Mouse (Mus musculus) midbrain, postnatal 0 days (tissue): Measurements from ENCODE around the gene Hbq1a. TPM values are rescaled to one million over a fixed set of nuclear protein-coding genes. Genes with fewer than 3 reads are reported as not detected.
"Not testable (repeated sequence)": the region's sequence is repeated elsewhere in the genome, so short reads cannot be mapped to it uniquely, and the experiment has no call there.

Source experiments
- ATAC-seq: fragments of 200-750 bp; cut with Nextera tagmentation; 2 replicates; pipeline ENCODE4 v1.8.0; 2017; ENCODE audit warnings: moderate number of reproducible peaks, mild to moderate bottlenecking, moderate TSS enrichment, moderate library complexity; ENCODE audit not compliant: low FRiP score
- DNase-seq: peaks from one replicate; pipeline ENCODE4 v3.0.0-alpha.2; 2015; ENCODE audit warnings: low spot score
- H3K27ac ChIP-seq: fragments of 300-500 bp; sonication (generic); 2 replicates; pipeline ENCODE4 v1.5.1; 2014; ENCODE audit warnings: low read depth, mild to moderate bottlenecking, low read length, mixed read lengths
- H3K27me3 ChIP-seq: fragments of 300-500 bp; sonication (generic); 2 replicates; pipeline ENCODE4 v1.6.1; 2014; ENCODE audit warnings: low read length, control low read depth, mixed read lengths; ENCODE audit not compliant: insufficient read depth
- H3K36me3 ChIP-seq: fragments of 300-500 bp; sonication (generic); 2 replicates; pipeline ENCODE4 v1.6.1; 2014; ENCODE audit warnings: low read length, control low read depth, mixed read lengths; ENCODE audit not compliant: insufficient read depth
- H3K4me1 ChIP-seq: fragments of 300-500 bp; sonication (generic); 2 replicates; pipeline ENCODE4 v1.6.1; 2014; ENCODE audit warnings: mild to moderate bottlenecking, control low read depth, antibody characterized with exemption, low read length, mixed read lengths; ENCODE audit not compliant: insufficient read depth
- H3K4me2 ChIP-seq: fragments of 300-500 bp; sonication (generic); 2 replicates; pipeline ENCODE4 v1.6.1; 2014; ENCODE audit warnings: low read depth, mild to moderate bottlenecking, low read length, mixed read lengths; ENCODE audit not compliant: poor library complexity, severe bottlenecking
- H3K4me3 ChIP-seq: fragments of 300-500 bp; sonication (generic); 2 replicates; pipeline ENCODE4 v1.5.1; 2014; ENCODE audit warnings: low read depth, mild to moderate bottlenecking, low read length, moderate library complexity
- H3K9ac ChIP-seq: fragments of 300-500 bp; sonication (generic); replicated peaks from 2 replicates; pipeline ENCODE4 v1.6.1; 2014; ENCODE audit warnings: mild to moderate bottlenecking, low read length, moderate library complexity, mixed read lengths; ENCODE audit not compliant: poor library complexity, severe bottlenecking
- H3K9me3 ChIP-seq: fragments of 300-500 bp; sonication (generic); 2 replicates; pipeline ENCODE4 v1.6.1; 2016; ENCODE audit warnings: low read length, control low read depth
- CTCF ChIP-seq: IDR thresholded peaks from 2 replicates; pipeline ENCODE4 v1.5.1; 2016; ENCODE audit warnings: antibody characterized with exemption, mild to moderate bottlenecking
- WGBS: fragments of 180-500 bp; shearing (Covaris S2); extraction: QIAGEN DNeasy Blood & Tissue Kit; methylation state at CpG from one replicate; pipeline ENCODE4 v1.1.7; 2014; 5-methylcytosine and 5-hydroxymethylcytosine counted together
- polyA plus RNA-seq: library from polyadenylated mRNA; unstranded; fragments of >200 nt; fragmentation: Nextera tagmentation; extraction: Ambion mirVana; gene quantifications from 2 replicates; pipeline ENCODE4 v1.2.1, GENCODE M21; 2015
- total RNA-seq: library from RNA; depleted of rRNA; stranded (reverse); fragments of >200 nt; gene quantifications from 2 replicates; pipeline ENCODE4 v1.2.3, GENCODE M21; 2014; rRNA removed

The Hbq1a gene
- total RNA-seq (3.2 and 3.6 TPM in 2 replicates), polyA plus RNA-seq (2.7 and 2.8 TPM in 2 replicates)

DNA sequence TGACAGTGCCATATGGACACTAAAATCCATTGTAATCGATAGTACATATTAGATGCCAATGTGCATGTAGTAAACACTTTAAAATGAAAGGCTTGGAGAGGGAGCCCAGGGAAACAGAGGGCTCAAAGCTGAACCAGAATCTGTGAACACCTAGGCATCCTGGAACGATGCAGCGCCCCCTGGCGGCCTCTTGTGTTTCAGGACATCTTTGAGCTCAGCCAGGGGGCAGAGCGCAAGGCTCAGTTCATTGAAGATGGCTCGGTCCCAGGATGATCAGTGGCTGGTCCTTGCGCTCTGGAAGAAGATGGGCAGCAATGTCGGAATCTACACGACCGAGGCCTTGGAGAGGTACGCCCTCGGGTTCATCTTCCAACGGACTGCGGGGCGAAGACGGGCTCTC, at the start of gene Hbq1a:
TSS of gene Hbq1a (plus strand) at position 205 of the 400 bp plus-strand sequence.
- not testable (repeated sequence) for H3K36me3 ChIP-seq, H3K9me3 ChIP-seq, H3K27ac ChIP-seq, H3K4me1 ChIP-seq, H3K27me3 ChIP-seq, H3K9ac ChIP-seq
- ATAC-seq (peak; percentile 61; the same call in 1 of the 2 replicates), DNase-seq (peak; percentile 46)
- H3K4me3 ChIP-seq, result peak within 1 kb of the TSS; percentile 22
- peak; percentile 90 for TF ChIP-seq CTCF
- 11% methylated on average over 16 of the region's 16 CpGs for WGBS
- H3K4me2 ChIP-seq, result peak within 1 kb of the TSS; percentile 42; the same call in 1 of the 2 replicates

DNA sequence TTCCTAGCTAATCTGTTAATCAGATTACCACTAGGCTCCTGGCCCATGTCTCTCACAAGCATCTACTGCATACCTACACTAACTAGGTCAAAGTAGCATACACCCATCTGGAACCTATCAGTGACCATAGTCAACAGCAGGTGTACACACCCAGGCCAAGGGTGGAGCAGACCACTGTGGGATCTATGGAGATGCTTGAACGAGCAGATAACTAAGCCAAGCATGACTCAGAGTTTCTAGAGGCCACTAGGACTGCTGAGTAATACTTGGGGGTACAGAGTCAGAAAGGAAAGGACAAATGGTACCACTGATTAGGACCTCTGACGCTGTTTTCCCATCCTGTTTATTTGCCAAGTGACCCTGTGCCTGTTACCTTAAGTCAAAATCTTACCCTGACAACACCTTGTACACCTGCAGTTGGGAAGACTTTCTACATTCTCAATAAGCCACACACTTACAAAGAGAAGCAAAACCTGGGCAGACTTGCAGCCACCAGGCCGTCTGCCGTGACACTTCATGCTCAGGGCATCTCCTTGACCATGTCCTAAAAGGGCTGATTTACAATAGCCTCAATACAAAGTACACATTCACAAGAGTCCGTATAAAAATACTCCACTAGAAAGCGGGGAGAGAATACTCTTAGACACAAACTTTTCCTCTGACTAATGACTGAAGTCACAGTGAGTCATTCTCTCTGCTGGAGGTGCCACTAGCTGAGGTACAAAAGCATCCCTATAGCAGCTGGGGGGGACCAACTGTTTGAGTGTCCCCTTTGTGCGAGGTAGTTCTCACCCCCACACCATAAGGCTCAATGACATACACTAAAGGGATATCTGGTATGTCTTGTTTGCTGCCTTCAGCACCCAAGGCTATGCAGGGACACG, 48.7 kb upstream of the Hbq1a start:
- no peak overlapping the region for H3K27ac ChIP-seq
- no peak for TF ChIP-seq CTCF
- no peak overlapping the region for H3K4me3 ChIP-seq
- no peak for ATAC-seq
- no peaks in the 10 kb centered on the region for H3K27me3 ChIP-seq
- no peaks in the 10 kb centered on the region for H3K9me3 ChIP-seq
- WGBS, result 89% methylated on average over 8 of the region's 8 CpGs
- no peak overlapping the region for H3K9ac ChIP-seq
- peaks cover 24% of the 10 kb centered on the region for H3K36me3 ChIP-seq
- no peaks in the 10 kb centered on the region for H3K4me1 ChIP-seq
- no peak for DNase-seq
- no peak overlapping the region for H3K4me2 ChIP-seq

DNA sequence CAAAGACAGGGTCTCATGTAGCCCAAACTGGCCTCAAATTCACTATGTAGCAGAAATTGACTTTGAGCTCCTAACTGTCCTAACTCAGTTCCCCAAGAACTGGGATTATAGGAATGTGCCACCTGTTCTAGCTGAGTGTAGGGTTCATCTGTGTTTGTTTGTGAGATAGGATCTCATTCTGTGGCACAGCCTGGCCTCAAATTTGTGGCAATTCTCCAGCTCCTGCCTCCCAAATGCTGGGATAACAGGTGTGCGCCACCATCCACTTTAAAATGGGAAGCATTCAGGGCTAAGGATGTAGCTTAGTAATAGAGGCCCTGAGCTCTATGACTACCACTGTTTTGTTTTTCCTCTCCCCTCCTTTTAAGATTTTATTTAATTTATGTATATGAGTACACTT, 46.7 kb upstream of the Hbq1a start:
- Histone ChIP-seq H3K36me3 (peaks cover 16% of the 10 kb centered on the region), H3K9ac (no peak overlapping the region), H3K27me3 (no peaks in the 10 kb centered on the region), H3K27ac (no peak overlapping the region), H3K9me3 (no peaks in the 10 kb centered on the region), H3K4me1 (no peaks in the 10 kb centered on the region), H3K4me3 (no peak overlapping the region), H3K4me2 (no peak overlapping the region)
- WGBS, result 95% methylated on average over 1 of the region's 1 CpGs
- ATAC-seq (no peak), DNase-seq (no peak)
- no peak for TF ChIP-seq CTCF

DNA sequence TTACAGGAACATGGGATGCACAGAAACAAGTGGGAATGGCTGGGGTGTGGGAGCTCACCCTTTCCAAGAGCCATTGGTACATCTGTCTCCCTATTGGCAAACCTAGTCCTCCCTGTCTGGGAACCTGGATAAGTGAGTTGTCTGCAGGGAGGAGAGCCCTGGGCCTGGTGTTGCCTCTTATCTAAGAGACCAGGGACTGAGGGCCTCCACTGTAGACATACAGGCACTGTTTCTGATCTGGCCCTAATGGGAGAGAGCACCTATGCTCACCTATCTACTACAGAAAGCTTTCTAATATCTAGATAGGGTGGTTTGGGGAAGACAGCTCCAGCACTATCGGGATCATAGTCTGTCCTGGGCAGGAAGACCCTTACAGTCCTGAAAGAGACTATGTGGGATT, 43.7 kb upstream of the Hbq1a start:
- Histone ChIP-seq H3K36me3 (peaks cover 10% of the 10 kb centered on the region), H3K4me2 (no peak overlapping the region), H3K4me3 (no peak overlapping the region), H3K9me3 (no peaks in the 10 kb centered on the region), H3K27me3 (no peaks in the 10 kb centered on the region), H3K9ac (no peak overlapping the region), H3K4me1 (no peaks in the 10 kb centered on the region), H3K27ac (no peak overlapping the region)
- ATAC-seq (no peak), DNase-seq (no peak)
- 95% methylated on average over 1 of the region's 1 CpGs for WGBS
- no peak for TF ChIP-seq CTCF

DNA sequence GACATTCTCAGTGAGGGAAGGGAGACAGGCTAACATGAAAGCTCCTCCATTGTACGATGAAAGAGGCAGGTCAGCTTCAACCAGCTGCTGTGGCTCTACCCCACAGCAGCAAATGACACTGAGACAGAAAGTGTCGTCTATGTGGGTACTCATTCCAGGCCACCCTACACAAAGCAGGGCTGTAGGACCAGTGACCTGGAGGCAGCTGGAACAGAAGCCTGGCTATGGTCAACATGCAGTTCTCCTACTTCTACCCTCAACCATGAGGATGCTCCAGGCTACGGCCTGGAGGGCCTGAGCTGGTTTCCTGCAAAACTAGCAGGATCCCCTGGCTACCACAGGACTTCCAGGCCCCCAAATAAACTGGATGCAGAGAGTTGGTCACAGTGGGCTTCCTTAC, 43.3 kb upstream of the Hbq1a start:
- no peaks in the 10 kb centered on the region for H3K27me3 ChIP-seq
- H3K36me3 ChIP-seq, result peaks cover 10% of the 10 kb centered on the region
- H3K4me1 ChIP-seq, result no peaks in the 10 kb centered on the region
- ATAC-seq, result no peak
- 95% methylated on average over 3 of the region's 3 CpGs for WGBS
- TF ChIP-seq CTCF, result no peak
- H3K9me3 ChIP-seq, result no peaks in the 10 kb centered on the region
- no peak overlapping the region for H3K4me3 ChIP-seq
- no peak overlapping the region for H3K27ac ChIP-seq
- H3K9ac ChIP-seq, result no peak overlapping the region
- no peak for DNase-seq
- no peak overlapping the region for H3K4me2 ChIP-seq

DNA sequence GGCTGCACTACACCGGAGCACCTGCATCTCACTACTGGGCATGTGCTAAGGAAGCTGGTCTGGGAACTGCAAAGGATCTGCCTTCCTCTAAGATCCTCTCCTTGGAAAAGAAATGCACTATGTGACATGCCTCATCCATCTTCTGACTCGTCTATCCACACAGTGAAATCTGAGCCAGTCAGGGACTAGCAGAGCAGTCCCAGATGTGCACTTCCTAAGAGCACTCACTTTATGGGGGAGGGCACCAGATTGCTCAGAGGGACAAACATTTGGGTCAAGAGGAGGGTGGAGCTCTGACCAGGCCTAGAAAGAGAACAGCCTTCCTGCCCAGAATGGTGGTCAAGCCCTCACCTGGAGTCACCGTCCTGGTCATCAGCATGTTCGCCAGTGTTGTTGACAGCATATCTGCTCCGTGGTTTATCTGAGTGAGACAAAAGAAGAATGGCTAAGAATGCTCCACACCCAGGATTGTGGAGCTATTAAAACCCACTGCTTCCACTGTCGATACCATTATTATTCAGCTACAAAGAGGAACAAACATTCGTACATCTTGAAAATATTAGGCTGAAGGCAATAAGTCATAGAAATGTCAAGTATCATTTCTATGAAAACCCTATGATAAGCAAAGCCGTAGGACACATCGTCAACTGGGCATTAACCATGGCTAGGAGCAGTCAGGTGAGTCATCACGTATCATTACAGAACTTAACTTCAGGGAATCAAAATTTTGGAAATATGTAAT, 37.0 kb upstream of the Hbq1a start:
- WGBS, result 94% methylated on average over 10 of the region's 10 CpGs
- Histone ChIP-seq H3K9ac (no peak overlapping the region), H3K27ac (no peak overlapping the region), H3K4me3 (no peak overlapping the region), H3K27me3 (no peaks in the 10 kb centered on the region), H3K9me3 (no peaks in the 10 kb centered on the region), H3K4me1 (no peaks in the 10 kb centered on the region), H3K4me2 (no peak overlapping the region), H3K36me3 (peaks cover 17% of the 10 kb centered on the region)
- TF ChIP-seq CTCF, result no peak
- no peak for DNase-seq
- ATAC-seq, result no peak
